Comparison of ENCODE assay signal across 16 mouse cellular contexts in genomic region chr11:59418708-59419107, GRCm38 (mm10). TPM values are rescaled to one million over a fixed set of nuclear protein-coding genes. Genes with fewer than 3 reads are reported as not detected.
DNase-seq lines count a peak whose midpoint lies in the region; ATAC-seq and TF ChIP-seq lines count a peak whose summit lies in the region.
"Had no signal": no experiment of that assay in that cellular context is flagged by ENCODE, and none has a peak within 500 bp of the region (broad histone marks: within the 10 kb centered on the region; RNA-seq: fewer than 3 reads in every experiment).

No protein-coding gene starts in this region.

- WGBS in kidney, embryonic 16.5 days: 61% methylated on average over 5 of the region's 5 CpGs
- 69% methylated on average over 5 of the region's 5 CpGs for WGBS in embryonic facial prominence, embryonic 11.5 days
- WGBS in liver, postnatal 0 days (ENCODE audit: insufficient replicate concordance): 35% methylated on average over 5 of the region's 5 CpGs

- H3K27ac ChIP-seq in kidney, embryonic 16.5 days (ENCODE audit: low read length): no peak overlapping the region
- H3K27ac ChIP-seq in embryonic facial prominence, embryonic 11.5 days (replicated peaks; ENCODE audit: low read depth, low read length): no peak overlapping the region
- H3K27ac ChIP-seq in liver, postnatal 0 days (ENCODE audit: low read depth): no peak overlapping the region
- H3K27ac ChIP-seq: hindbrain, embryonic 10.5 days had no signal

- ATAC-seq in kidney, embryonic 16.5 days (ENCODE audit: low FRiP score, low TSS enrichment): 0 out of 2 replicates have a peak, but pooled peaks have one; percentile 23
- no peak for ATAC-seq in embryonic facial prominence, embryonic 11.5 days (replicated peaks; ENCODE audit: insufficient number of reproducible peaks, low FRiP score, low TSS enrichment, low read depth)
- peak; percentile 2; the same call in 1 of the 2 replicates for ATAC-seq in liver, postnatal 0 days
- ATAC-seq: intestine, postnatal 0 days had no signal

- no peak overlapping the region for H3K9ac ChIP-seq in kidney, embryonic 16.5 days (replicated peaks; ENCODE audit: low read length)
- no peak overlapping the region for H3K9ac ChIP-seq in embryonic facial prominence, embryonic 11.5 days (replicated peaks; ENCODE audit: low read length)
- H3K9ac ChIP-seq in liver, postnatal 0 days (replicated peaks): no peak overlapping the region

- no peaks in the 10 kb centered on the region for H3K4me1 ChIP-seq in kidney, embryonic 16.5 days (ENCODE audit: insufficient read depth, low read length)
- no peaks in the 10 kb centered on the region for H3K4me1 ChIP-seq in embryonic facial prominence, embryonic 11.5 days (ENCODE audit: control insufficient read depth, insufficient read depth, low read length)
- H3K4me1 ChIP-seq in liver, postnatal 0 days (ENCODE audit: insufficient read depth): peaks cover 16% of the 10 kb centered on the region
- H3K4me1 ChIP-seq: hindbrain, embryonic 10.5 days had no signal

- no peak for TF ChIP-seq EP300 in liver, postnatal 0 days (IDR thresholded peaks at IDR 0.05; ENCODE audit: low read depth)

- no peak for DNase-seq in kidney, adult 9 months
- DNase-seq in B cell, adult 2 months: peak; percentile 7 to 25
- peak; percentile 6 for DNase-seq in embryonic facial prominence, embryonic 11.5 days (ENCODE audit: low spot score)
- DNase-seq in liver, postnatal 0 days: peak; percentile 40
- DNase-seq in neural tube, embryonic 10.5 days (ENCODE audit: extremely low spot score, low spot score): no peak
- DNase-seq in gastrocnemius, adult 8-10 months (ENCODE audit: low spot score in 2 of 2): no peak
- DNase-seq in embryo, embryonic 9.5 days (ENCODE audit: extremely low spot score): no peak
- DNase-seq: cerebellum, adult 9-10 months; thymus, postnatal 25 days had no signal

- H3K27me3 ChIP-seq in kidney, embryonic 16.5 days (ENCODE audit: insufficient read depth, low read length): no peaks in the 10 kb centered on the region
- no peaks in the 10 kb centered on the region for H3K27me3 ChIP-seq in embryonic facial prominence, embryonic 11.5 days (ENCODE audit: control insufficient read depth, insufficient read depth, low read length)
- H3K27me3 ChIP-seq in liver, postnatal 0 days (ENCODE audit: insufficient read depth, low read length): no peaks in the 10 kb centered on the region

- no peak overlapping the region for H3K4me2 ChIP-seq in kidney, embryonic 16.5 days (replicated peaks; ENCODE audit: low read depth, low read length)
- no peak overlapping the region for H3K4me2 ChIP-seq in embryonic facial prominence, embryonic 11.5 days (ENCODE audit: low read depth, low read length)
- H3K4me2 ChIP-seq in liver, postnatal 0 days (ENCODE audit: low read depth, low read length): no peak overlapping the region

- H3K9me3 ChIP-seq in kidney, embryonic 16.5 days (ENCODE audit: low read length): no peaks in the 10 kb centered on the region
- no peaks in the 10 kb centered on the region for H3K9me3 ChIP-seq in embryonic facial prominence, embryonic 11.5 days (replicated peaks; ENCODE audit: control insufficient read depth, low read length)
- H3K9me3 ChIP-seq in liver, postnatal 0 days (ENCODE audit: low read length): no peaks in the 10 kb centered on the region
- H3K9me3 ChIP-seq: G1E; hindbrain, embryonic 10.5 days had no signal

- H3K4me3 ChIP-seq in kidney, embryonic 16.5 days (ENCODE audit: low read length): no peak overlapping the region
- no peak overlapping the region for H3K4me3 ChIP-seq in embryonic facial prominence, embryonic 11.5 days (ENCODE audit: low read depth, low read length)
- no peak overlapping the region for H3K4me3 ChIP-seq in liver, postnatal 0 days (ENCODE audit: low read depth, low read length)
- H3K4me3 ChIP-seq: hindbrain, embryonic 10.5 days had no signal

- H3K36me3 ChIP-seq in kidney, embryonic 16.5 days (ENCODE audit: insufficient read depth, low read length): peaks cover 18% of the 10 kb centered on the region
- no peaks in the 10 kb centered on the region for H3K36me3 ChIP-seq in embryonic facial prominence, embryonic 11.5 days (replicated peaks; ENCODE audit: control insufficient read depth, insufficient read depth, low read depth, low read length)
- no peaks in the 10 kb centered on the region for H3K36me3 ChIP-seq in liver, postnatal 0 days (replicated peaks; ENCODE audit: insufficient read depth, low read length)

- TF ChIP-seq CTCF in liver, postnatal 0 days (IDR thresholded peaks at IDR 0.05; ENCODE audit: low read depth): no peak

RNA-seq across cellular contexts. Expression of gene Jmjd4, which starts 31.1 kb away (rescaled TPM):
- 13.0 and 13.6 TPM in 2 replicates for polyA plus RNA-seq in kidney, embryonic 16.5 days (2015; fragmentation: Nextera tagmentation; extraction: Ambion mirVana)
- polyA plus RNA-seq in embryonic facial prominence, embryonic 11.5 days (2014; fragmentation: Nextera tagmentation; extraction: Ambion mirVana): 16.1 and 16.2 TPM in 2 replicates
- polyA plus RNA-seq in liver, postnatal 0 days (2015; fragmentation: Nextera tagmentation; extraction: Ambion mirVana): 3.2 and 3.6 TPM in 2 replicates
- total RNA-seq in gastrocnemius, adult 8-10 months (2022): 10 to 100 TPM in 2 of 4 experiments, 1 to 10 TPM in 2; 8.5 to 10.7 (median 9.6) TPM

RNA-seq across cellular contexts. Expression of gene Snap47, which starts 32.3 kb away (rescaled TPM):
- polyA plus RNA-seq in kidney, embryonic 16.5 days (2015; fragmentation: Nextera tagmentation; extraction: Ambion mirVana): 119 and 124 TPM in 2 replicates
- polyA plus RNA-seq in embryonic facial prominence, embryonic 11.5 days (2014; fragmentation: Nextera tagmentation; extraction: Ambion mirVana): 177 and 191 TPM in 2 replicates
- polyA plus RNA-seq in liver, postnatal 0 days (2015; fragmentation: Nextera tagmentation; extraction: Ambion mirVana): 32.4 and 33.5 TPM in 2 replicates
- total RNA-seq in gastrocnemius, adult 8-10 months (2022): 10 to 100 TPM; 22.8 to 26.9 (median 26.3) TPM

RNA-seq across cellular contexts. Expression of gene Prss38, which starts 43.3 kb away (rescaled TPM):
- polyA plus RNA-seq in kidney, embryonic 16.5 days (2015; fragmentation: Nextera tagmentation; extraction: Ambion mirVana): not detected in 2 replicates
- 0.17 TPM in 1 of 2 replicates, not detected in the other for polyA plus RNA-seq in embryonic facial prominence, embryonic 11.5 days (2014; fragmentation: Nextera tagmentation; extraction: Ambion mirVana)
- polyA plus RNA-seq in liver, postnatal 0 days (2015; fragmentation: Nextera tagmentation; extraction: Ambion mirVana): not detected in 2 replicates
- not detected for total RNA-seq in gastrocnemius, adult 8-10 months (2022)
- total RNA-seq: liver, adult 2 months had no signal
- polyA plus RNA-seq: C2C12; G1E; hindbrain, embryonic 10.5 days; intestine, postnatal 0 days; liver, adult 2 months; stomach, embryonic 14.5 days had no signal

RNA-seq across cellular contexts. Expression of gene Zfp867, which starts 53.6 kb away (rescaled TPM):
- 9.3 and 9.6 TPM in 2 replicates for polyA plus RNA-seq in kidney, embryonic 16.5 days (2015; fragmentation: Nextera tagmentation; extraction: Ambion mirVana)
- 10.3 and 11.8 TPM in 2 replicates for polyA plus RNA-seq in embryonic facial prominence, embryonic 11.5 days (2014; fragmentation: Nextera tagmentation; extraction: Ambion mirVana)
- 1.4 and 1.5 TPM in 2 replicates for polyA plus RNA-seq in liver, postnatal 0 days (2015; fragmentation: Nextera tagmentation; extraction: Ambion mirVana)
- 1 to 10 TPM; 2.6 to 2.9 (median 2.8) TPM for total RNA-seq in gastrocnemius, adult 8-10 months (2022)

Comparison
In these comparisons a context has a peak if more than half of its experiments do, and no peak if none do; other contexts are left out.
1. DNase-seq: peak in B cell, adult 2 months (2 of 2), embryonic facial prominence, embryonic 11.5 days (single experiment) and liver, postnatal 0 days (single experiment); none in kidney, adult 9 months (single experiment), neural tube, embryonic 10.5 days (single experiment), gastrocnemius, adult 8-10 months (0 of 2) and embryo, embryonic 9.5 days (single experiment).